Mouse (Mus musculus) right cerebral cortex, postnatal 10 days (tissue): ENCODE measurements at regions not wholly inside any gene's neighbourhood (a gene's known extent, or its start where the extent isn't known, plus 50 kb on each side); places are given as distances from the start of the nearest gene placed in this dataset.

ENCODE experiments used
- DNase-seq, 2 experiments: peaks; one replicate each; pipeline ENCODE4 v3.0.0; 2021; ENCODE audit warnings: low spot score in 2 of 2

DNA sequence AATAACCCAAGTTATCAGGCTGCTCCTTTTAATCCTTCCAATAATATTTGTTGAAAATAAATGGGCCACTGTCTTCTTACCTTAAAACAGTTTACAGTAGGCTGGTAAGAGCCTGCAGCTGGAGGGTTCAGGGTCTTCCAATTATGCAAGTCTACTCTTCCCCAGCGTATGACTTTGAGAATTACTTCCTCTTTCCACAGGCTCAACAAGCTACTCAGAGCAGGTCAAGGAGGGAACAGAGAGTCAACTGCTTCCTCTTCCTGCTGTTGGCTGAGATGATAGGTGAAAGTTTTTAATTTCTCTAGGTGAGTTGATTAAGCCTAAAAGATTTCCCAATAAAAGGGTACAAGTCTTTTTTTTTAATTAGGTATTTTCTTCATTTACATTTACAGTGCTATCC is 176.9 kb upstream of the Nampt start:
- no peak for DNase-seq

DNA sequence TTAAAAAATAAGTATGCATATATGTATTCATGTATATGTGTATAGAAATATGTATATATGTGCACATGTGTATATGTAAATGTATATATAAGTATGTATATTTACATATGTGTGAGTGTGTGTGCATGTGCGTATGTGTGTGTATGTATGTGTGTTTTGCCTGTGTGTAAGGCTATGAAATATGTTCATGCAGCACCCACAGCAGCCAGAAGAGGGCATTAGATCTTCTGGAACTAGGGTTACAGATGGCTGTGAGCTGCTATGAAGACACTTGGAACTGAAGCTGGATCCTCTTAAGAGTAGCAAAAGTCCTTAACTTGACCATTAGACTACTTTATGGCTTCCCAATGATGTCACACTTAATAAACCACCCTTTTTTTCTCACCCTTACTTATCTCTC is 166.2 kb upstream of the Nampt start:
- no peak for DNase-seq

DNA sequence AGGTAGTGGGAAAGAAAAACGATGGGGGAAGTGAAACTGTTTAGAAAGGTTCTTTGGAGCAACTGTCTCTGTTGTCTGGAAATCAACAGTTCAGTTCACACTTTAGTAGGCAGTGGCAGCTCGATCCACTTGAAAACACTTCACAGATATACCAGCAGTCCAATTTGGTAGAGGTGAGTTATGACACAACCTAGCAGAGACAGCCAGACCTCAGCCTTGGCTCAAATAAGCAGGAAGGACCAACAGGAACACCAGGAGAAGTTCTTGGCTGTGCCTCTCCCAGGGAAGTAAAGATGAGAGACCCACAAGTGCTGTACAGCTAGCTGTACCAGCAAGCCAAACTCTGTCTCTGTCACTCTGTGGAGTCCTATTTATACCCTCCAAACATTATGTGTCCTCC is 163.2 kb upstream of the Nampt start:
- DNase-seq, result no peak

DNA sequence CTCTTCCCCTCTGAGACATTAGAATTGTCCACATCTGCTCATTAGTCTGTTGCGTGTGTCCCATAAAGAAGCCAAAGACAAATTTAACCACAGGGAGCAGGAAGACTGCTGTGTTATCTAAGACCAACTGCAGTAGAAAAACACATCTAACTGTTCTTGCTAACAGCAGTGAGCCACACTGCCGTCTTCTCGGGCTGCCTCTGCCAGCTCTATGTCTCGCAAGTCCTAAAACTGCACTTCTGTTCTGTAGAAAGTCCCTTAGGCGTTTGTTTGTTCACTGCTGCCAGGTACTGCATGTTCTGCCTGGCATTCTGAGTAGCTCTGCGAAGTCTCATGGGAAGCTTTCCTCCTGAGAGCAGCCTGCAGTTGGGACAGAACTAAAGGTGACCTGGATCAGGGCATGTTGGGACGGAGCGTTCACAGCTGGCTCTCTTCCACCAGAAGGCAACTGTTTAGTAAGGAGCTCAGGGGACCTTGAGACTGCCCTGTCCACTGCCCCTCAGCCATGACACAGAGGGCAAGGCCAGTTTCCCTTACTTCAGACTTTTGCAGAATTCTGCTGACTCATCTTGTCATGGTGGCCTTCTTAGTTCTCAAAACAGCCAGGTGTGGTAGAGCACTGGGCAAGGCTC is 157.4 kb upstream of the Nampt start:
- DNase-seq, result no peak

DNA sequence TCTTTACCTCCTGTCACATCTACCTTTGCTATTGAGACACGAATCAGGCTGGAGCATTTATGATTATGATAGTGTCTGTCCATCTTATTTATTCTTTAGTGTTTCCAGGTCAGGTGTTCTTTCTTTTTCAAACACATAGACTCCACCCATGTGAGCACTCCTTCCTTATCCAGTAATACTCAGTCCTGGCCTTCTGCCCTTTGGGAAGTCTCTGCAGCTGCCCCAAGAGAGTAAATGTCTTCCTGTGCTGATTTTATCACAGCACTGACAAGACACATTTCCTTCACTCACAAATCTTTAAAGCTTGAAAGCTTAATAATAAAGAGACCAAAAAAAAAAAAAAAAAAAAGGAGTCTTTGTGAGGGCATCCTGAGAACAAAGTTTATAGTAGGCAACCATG is 153.3 kb upstream of the Nampt start:
- DNase-seq, result no peak

- no peak for DNase-seq
Measured at GRCm38 (mm10) chr12:32677908-32678307, 141.4 kb upstream of the Nampt start.

- no peak for DNase-seq
Measured at GRCm38 (mm10) chr12:32678756-32679155, 140.6 kb upstream of the Nampt start.

DNA sequence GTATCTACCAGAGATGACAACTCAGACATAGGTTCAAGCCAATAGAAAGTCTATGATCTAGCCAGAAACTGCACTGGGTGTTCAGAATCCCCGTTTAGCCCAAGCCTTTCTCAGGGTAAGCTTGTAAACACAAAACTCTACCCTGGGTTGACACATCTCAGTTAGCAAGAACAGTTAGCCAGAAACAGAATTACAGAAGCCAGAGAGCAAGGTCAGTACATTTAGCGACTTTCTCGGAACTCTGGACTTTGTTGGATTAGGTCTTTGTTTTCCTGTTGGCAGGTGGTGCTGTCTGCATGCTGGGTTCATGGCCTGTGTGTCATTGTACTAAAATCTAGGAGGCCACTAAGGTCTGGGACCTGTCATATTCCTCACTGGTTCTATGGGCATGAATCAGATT is 137.4 kb upstream of the Nampt start:
- no peak for DNase-seq

DNA sequence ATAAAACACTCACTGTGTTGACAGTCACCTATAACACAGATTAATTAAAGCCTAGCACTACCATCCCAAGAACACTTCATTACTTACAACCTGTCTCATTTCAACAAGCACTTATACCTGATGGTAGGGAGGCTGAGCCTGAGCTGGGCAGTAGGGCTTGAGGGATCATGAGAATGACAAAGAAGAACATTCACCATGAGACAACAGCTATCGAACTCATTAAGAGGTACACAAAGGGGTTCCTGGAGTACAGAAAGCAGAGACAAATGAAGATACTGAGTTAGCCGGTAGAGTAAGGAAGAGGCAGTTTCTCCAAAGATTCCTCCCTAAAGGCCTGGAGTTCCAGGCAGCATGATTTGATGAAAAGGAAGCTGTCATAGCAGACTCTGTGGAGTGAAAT is 136.0 kb upstream of the Nampt start:
- no peak for DNase-seq

- no peak for DNase-seq
Measured at GRCm38 (mm10) chr12:32685788-32686385, 133.5 kb upstream of the Nampt start.

DNA sequence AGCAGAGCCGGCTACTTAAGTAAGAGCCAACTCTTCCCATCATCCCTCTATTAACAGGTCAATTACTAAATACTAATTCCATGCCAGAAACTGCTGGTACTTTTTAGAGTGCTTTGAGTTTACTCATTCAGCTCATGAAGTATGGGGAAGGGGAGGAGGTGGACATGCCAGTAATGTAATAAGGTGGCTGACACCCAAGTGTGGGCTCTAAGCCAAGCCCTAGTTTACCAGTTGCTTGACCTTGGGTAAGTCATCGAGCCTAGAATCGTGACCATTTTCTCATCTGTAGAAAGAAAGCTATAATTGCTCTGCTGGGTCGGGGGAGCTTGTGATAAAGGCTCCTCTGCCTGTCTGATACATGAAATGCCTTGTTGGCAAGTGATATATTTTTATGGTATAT is 130.0 kb upstream of the Nampt start:
- no peak for DNase-seq

DNA sequence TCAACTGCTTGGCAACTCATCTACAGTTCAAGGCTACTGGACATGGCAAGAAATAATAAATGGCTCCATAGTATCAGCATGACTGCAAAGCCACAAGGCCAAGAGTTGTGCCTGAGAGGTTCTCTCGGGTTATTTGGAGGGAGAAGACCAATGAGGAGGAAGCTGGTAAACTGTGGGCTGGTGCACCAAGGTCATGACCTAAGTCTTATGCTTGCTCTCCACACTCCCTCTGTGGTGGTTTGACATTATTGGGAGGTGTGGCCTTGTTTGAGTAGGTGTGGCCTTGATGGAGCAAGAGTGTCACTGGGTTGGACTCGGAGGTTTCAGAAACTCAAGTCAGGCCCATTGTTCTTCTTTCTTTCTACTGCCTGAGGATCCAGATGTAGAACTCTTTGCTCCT is 129.2 kb upstream of the Nampt start:
- no peak for DNase-seq

- DNase-seq, result peak in 1 of 2 experiments; percentile 26
Measured at GRCm38 (mm10) chr12:32692081-32692819, 127.1 kb upstream of the Nampt start.

- no peak for DNase-seq
Measured at GRCm38 (mm10) chr12:32692962-32693361, 126.4 kb upstream of the Nampt start.

DNA sequence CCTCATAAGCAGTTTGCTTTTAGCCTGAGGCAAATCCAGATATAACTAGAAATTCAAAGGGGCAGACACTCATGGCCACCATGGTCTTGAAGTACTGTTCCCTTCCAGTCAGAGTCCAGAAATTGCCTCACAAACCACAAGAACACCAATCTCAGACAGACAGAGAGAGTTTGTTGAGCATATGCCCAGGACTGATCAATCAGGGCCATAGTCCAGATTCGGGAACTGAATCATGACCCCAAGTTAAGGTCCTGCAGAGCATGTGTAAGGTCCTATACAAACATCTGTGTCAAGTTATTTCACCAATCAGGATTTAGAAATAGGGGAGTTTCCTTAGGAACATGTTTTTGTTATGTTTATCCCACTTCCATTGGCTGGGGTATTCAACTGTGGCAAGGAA is 125.7 kb upstream of the Nampt start:
- DNase-seq, result no peak

- no peak for DNase-seq
Measured at GRCm38 (mm10) chr12:32696832-32697231, 122.5 kb upstream of the Nampt start.

DNA sequence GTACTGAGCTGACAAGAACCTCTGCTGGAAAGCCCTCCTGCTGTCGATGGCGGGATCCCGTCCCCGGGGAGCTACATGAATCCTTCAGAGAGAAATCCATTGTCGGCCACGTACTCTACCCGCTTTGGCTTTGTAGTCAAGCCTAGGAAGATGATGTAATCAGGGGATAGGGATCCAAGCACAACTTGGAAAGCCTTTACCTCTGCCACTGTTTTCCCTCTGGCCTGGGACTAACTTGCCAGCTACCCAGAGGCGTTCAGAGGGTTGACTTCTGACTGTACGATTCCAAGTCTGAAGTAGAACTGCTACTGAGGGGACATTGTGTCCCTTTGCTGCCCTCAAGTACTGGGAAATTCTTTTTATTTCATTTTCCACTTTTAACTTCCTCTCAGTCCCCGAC is 110.2 kb upstream of the Nampt start:
- no peak for DNase-seq

DNA sequence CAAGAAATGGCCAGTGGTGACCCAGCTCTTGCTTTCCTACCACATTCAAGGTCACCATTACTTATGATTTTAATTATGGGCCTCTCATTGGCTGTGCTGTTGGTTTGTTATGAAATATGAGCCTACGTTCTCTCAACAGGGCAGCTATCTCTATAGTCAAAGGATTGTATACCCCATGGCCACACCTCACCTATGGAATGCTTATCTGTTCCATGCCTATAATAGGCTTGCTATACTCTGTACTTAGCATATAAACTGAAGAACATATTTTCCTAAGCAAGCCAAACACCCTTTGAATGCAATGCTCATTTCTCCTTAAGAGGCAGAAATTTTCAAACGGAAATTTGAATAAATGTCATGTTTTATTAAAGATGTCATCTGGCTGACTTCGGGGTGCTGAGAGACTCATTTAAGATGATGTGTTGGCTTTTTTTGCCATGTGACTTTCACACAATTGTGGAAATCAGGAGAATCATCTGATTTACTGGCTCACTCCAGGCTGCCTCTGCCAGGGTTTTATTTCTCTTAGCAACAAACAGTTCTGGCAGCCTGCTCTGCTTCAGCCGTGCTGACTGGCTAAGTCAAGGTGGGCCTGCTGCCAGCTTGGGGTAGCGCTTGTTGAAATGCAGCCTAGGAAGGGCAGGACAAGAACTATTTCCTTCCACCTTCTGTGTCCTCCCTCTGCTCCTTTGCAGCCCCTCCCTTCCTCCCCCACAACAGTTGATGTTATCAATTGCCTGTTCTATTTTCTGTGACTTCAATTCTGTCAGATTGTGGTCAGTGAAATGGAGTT is 102.0 kb upstream of the Nampt start:
- DNase-seq, result peak; percentile 93

DNA sequence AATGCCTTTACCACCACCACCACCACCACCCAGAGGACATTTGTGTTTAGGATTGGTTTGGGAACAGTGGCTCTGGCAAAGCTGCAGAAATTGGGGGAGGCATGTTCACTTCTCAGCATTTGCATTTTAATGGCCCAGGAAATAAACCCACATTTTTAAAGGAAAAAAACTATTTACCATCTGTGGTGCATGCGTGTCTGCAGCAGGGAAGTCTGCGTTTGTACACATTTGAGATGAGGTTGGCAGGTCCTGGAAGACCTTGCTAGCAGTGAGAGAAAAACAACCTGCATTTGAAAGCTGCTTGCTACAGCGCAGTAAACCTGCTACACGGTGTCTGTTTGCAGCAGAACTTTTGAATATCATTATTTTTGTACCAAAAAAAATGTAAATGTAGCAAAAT is 100.1 kb upstream of the Nampt start:
- no peak for DNase-seq

GRCm38 (mm10) chr12:32724451-32725188 is 94.7 kb upstream of the Nampt start:
- DNase-seq, result peak; percentile 61 to 70

DNA sequence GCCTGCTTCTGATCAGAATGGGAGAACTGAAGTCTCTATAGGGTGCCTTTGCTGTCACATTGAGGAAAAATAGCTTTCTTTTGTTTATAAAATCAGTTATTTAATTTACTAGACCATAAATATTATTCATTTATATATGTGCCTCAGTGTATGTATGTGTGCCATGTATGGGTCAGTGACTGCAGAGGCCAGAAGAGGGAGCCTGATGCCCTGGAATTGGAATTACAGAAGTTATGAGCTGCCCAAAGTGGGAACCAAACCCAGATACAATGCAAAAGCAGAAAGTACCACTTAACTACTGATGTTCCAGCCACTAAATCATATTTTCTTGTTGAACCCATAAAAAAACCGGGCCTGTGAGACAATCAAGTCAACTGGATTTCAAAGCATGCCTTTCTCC is 91.8 kb upstream of the Nampt start:
- no peak for DNase-seq

GRCm38 (mm10) chr12:32728425-32728824 is 90.9 kb upstream of the Nampt start:
- DNase-seq, result peak in 1 of 2 experiments; percentile 29
